Mouse (Mus musculus) heart, embryonic 10.5 days (tissue): ENCODE measurements around the gene Klrb1. TPM values are rescaled to one million over a fixed set of nuclear protein-coding genes. Genes with fewer than 3 reads are reported as not detected.

Experiments
- DNase-seq: peaks from one replicate; pipeline ENCODE4 v3.0.0-alpha.2; 2017; ENCODE audit warnings: low spot score
- H3K27ac ChIP-seq: fragments of 300-500 bp; sonication (generic); 2 replicates; pipeline ENCODE4 v1.5.1; 2016; ENCODE audit warnings: mild to moderate bottlenecking
- H3K27me3 ChIP-seq: fragments of 300-500 bp; sonication (generic); 2 replicates; pipeline ENCODE4 v1.6.1; 2016; ENCODE audit warnings: mild to moderate bottlenecking; ENCODE audit not compliant: poor library complexity, insufficient read depth, severe bottlenecking
- H3K36me3 ChIP-seq: fragments of 300-500 bp; sonication (generic); 2 replicates; pipeline ENCODE4 v1.6.1; 2016; ENCODE audit warnings: mild to moderate bottlenecking, moderate library complexity
- H3K4me1 ChIP-seq: fragments of 300-500 bp; sonication (generic); 2 replicates; pipeline ENCODE4 v1.6.1; 2016; ENCODE audit warnings: mild to moderate bottlenecking
- H3K4me3 ChIP-seq: fragments of 300-500 bp; sonication (generic); 2 replicates; pipeline ENCODE4 v1.5.1; 2016; ENCODE audit warnings: mild to moderate bottlenecking, moderate library complexity
- H3K9me3 ChIP-seq: fragments of 300-500 bp; sonication (generic); 2 replicates; pipeline ENCODE4 v1.6.1; 2016; ENCODE audit warnings: mild to moderate bottlenecking, moderate library complexity
- WGBS: fragments of 180-500 bp; shearing (Covaris S2); methylation state at CpG from one replicate; pipeline ENCODE4 v1.1.7; 2016; 5-methylcytosine and 5-hydroxymethylcytosine counted together
- polyA plus RNA-seq: library from polyadenylated mRNA; unstranded; fragments of >200 nt; fragmentation: Nextera tagmentation; extraction: Ambion mirVana; gene quantifications from 2 replicates; pipeline ENCODE4 v1.2.1, GENCODE M21; 2016

Klrb1 gene
- polyA plus RNA-seq, 1 experiment from 2014 or later, result not detected

DNA sequence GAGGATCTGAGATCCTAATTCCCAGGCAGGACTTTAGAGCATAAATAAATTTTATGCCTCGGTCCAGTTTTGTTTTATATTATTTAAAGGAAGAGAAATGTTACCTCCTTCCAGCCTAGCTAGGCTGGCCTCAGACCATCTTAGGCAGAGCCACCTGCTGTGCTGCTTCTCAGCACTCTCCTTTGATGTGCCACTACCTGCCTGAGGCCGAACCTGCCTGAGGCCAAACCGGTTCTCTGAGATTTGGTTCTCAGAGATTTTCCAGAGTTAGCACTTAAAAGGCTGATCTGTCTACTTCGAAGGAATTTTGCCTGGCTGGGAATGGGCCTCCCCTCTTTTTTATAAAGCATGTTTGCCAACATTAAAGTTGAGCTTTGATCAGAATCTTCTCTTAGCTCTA, 52.9 kb downstream of the Klrb1 start:
- H3K4me3 ChIP-seq, result no peak overlapping the region
- H3K4me1 ChIP-seq, result no peaks in the 10 kb centered on the region
- H3K36me3 ChIP-seq, result no peaks in the 10 kb centered on the region
- DNase-seq, result no peak
- no peaks in the 10 kb centered on the region for H3K27me3 ChIP-seq
- no peaks in the 10 kb centered on the region for H3K9me3 ChIP-seq
- H3K27ac ChIP-seq, result no peak overlapping the region
- 46% methylated on average over 4 of the region's 4 CpGs for WGBS

- H3K27ac ChIP-seq, result no peak within 1 kb of the TSS
- H3K27me3 ChIP-seq, result no peaks in the 10 kb centered on the region
- H3K36me3 ChIP-seq, result no peaks in the 10 kb centered on the region
- H3K9me3 ChIP-seq, result no peaks in the 10 kb centered on the region
- DNase-seq, result no peak
- no peaks in the 10 kb centered on the region for H3K4me1 ChIP-seq
- H3K4me3 ChIP-seq, result no peak within 1 kb of the TSS
- WGBS, result 9% methylated on average over 1 of the region's 1 CpGs
Observed at GRCm38 (mm10) chr6:128662206-128662605, 60.7 kb downstream of the Klrb1 start, which contains the start of gene Clec2h. Gene Clec2h (plus strand): TSS chr6:128662385.

- H3K36me3 ChIP-seq, result no peaks in the 10 kb centered on the region
- DNase-seq, result no peak
- no peak overlapping the region for H3K4me3 ChIP-seq
- no peaks in the 10 kb centered on the region for H3K27me3 ChIP-seq
- no peaks in the 10 kb centered on the region for H3K4me1 ChIP-seq
- no peaks in the 10 kb centered on the region for H3K9me3 ChIP-seq
- WGBS, result 93% methylated on average over 1 of the region's 1 CpGs
- H3K27ac ChIP-seq, result no peak overlapping the region
Observed at GRCm38 (mm10) chr6:128661249-128661648, 61.6 kb downstream of the Klrb1 start.

Other genes starting within 250 kb of the Klrb1 start
- 0.15 and 0.57 TPM in 2 replicates for gene Pzp, start 196.3 kb downstream of the Klrb1 start, polyA plus RNA-seq
- gene A2ml1, start 141.5 kb downstream of the Klrb1 start, polyA plus RNA-seq, result 0.20 TPM in 1 of 2 replicates, not detected in the other
- not detected in 2 replicates for gene Klrb1a, start 99.5 kb downstream of the Klrb1 start, polyA plus RNA-seq
- not detected in 2 replicates for gene Clec2h, start 60.7 kb downstream of the Klrb1 start, polyA plus RNA-seq
- 0.08 TPM in 1 of 2 replicates, not detected in the other for gene Klrb1c, start 66.2 kb upstream of the Klrb1 start, polyA plus RNA-seq
- gene Gm44511, start 103.3 kb upstream of the Klrb1 start, polyA plus RNA-seq, result not detected in 2 replicates
- not detected in 2 replicates for gene Klrb1b, start 103.3 kb upstream of the Klrb1 start, polyA plus RNA-seq
- not detected in 2 replicates for gene Clec2i, start 164.5 kb upstream of the Klrb1 start, polyA plus RNA-seq
- gene BC035044, start 168.1 kb upstream of the Klrb1 start, polyA plus RNA-seq, result 0.49 and 0.70 TPM in 2 replicates
- gene Clec2g, start 211.3 kb upstream of the Klrb1 start, polyA plus RNA-seq, result not detected in 2 replicates